Mouse (Mus musculus) kidney, adult 2 months (tissue): ENCODE measurements at regions not wholly inside any gene's neighbourhood (a gene's known extent, or its start where the extent isn't known, plus 50 kb on each side); places are given as distances from the start of the nearest gene placed in this dataset.

ENCODE experiments used
- CTCF ChIP-seq: fragments of 200-500 bp; conservative IDR thresholded peaks from 2 replicates; pipeline ENCODE4 v1.5.1; 2011; ENCODE audit warnings: low read depth, mild to moderate bottlenecking, control low read depth, low read length, moderate library complexity, mixed read lengths; ENCODE audit not compliant: insufficient read depth, insufficient read length
- POLR2A ChIP-seq: fragments of 200-500 bp; IDR thresholded peaks from one replicate; pipeline ENCODE4 v1.6.1; 2011; ENCODE audit warnings: low read depth, low read length, control low read depth

- no peak for TF ChIP-seq CTCF
- TF ChIP-seq POLR2A, result no peak
These were observed 748.2 kb downstream of the Tpm3-rs7 start for GRCm38 (mm10) chr14:114062582-114062981.
